Mouse (Mus musculus) C3H10T1/2 (cell line): Measurements from ENCODE around the gene Lcn2. TPM values are rescaled to one million over a fixed set of nuclear protein-coding genes. Genes with fewer than 3 reads are reported as not detected.

ENCODE experiments used
- polyA plus RNA-seq, 2 experiments: library from polyadenylated mRNA; unstranded; fragments of >200 nt; fragmentation: generic; extraction: Trizol; gene quantifications; one replicate each; pipeline ENCODE4 v1.2.1; 2012; ENCODE audit warnings: missing spikeins in 2 of 2

Lcn2 gene
- under 1 TPM in 1 of 2 experiments, not detected in 1; 0.08 TPM for polyA plus RNA-seq

GRCm38 (mm10) chr2:32387706-32388490, at the start of gene Lcn2:
TSS of gene Lcn2 (minus strand) at chr2:32388252.

GRCm38 (mm10) chr2:32395484-32395945, 7.5 kb upstream of the Lcn2 start, which contains the start of gene Ptges2:
TSS of gene Ptges2 (plus strand) at chr2:32395896.

DNA sequence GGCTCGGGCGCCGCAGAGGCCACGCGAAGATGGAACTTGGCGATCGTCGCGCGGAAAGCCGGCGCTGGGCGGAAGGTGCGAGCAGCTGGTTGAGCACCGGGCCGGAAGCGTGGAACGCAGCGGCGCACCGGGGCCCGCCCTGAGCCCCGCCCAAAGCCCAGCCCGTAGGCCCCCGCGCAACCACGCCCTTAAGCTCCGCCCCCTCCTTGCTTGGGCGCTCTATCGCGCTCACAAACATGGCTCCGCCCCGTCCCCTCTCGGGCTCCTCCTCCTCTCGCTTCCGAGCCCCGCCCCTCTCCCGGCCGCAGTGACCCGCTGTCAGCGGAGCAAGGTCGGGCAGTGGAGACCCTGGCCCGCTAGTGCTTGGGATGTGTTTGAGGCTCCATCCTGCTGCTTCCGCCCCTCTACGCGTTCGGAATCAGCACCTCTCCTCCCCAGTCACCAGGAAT, 6.3 kb downstream of the Lcn2 start, which contains the start of gene 1110008P14Rik:
TSS of gene 1110008P14Rik (minus strand) at position 164 of the 449 bp plus-strand sequence.

DNA sequence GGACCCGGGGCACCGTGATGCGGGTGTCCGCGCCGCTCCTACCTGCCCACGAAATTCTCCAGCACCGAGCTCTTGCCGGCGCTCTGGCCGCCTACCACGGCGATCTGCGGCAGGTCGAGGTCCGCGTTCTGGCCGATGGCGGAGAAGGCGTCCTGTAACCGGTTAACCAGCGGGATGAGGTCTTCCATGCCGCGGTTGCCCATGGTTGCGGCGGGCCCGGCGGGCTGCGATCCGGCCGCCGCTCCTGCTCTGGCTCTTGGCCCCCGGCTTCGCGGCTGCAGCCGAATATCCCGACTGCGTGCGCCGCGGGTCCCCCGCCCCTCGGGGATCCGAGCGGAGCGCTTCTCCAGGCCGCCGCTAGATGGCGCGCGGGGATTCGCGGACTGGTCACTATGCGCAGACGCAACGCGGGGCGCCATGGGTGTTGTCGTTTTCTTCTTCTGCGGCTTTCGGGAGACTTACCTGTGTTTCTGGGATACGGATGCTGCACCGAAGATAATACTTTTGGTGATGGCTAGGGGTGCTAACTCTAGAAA, 35.0 kb downstream of the Lcn2 start, which contains the start of gene Dnm1:
TSS of gene Dnm1 (minus strand) at position 332 of the 536 bp plus-strand sequence.

GRCm38 (mm10) chr2:32352151-32353006, 35.7 kb downstream of the Lcn2 start, which contains the start of gene Ciz1:
TSS of gene Ciz1 (plus strand) at chr2:32352327.

Other genes starting within 250 kb of the Lcn2 start
- 10 to 100 TPM in 1 of 2 experiments, 1 to 10 TPM in 1; 8.5 to 44.9 TPM for gene Prrc2b, start 237.2 kb downstream of the Lcn2 start, polyA plus RNA-seq
- gene Pomt1, start 151.7 kb downstream of the Lcn2 start, polyA plus RNA-seq: 10 to 100 TPM in 1 of 2 experiments, 1 to 10 TPM in 1; 7.1 to 30.3 TPM
- 10 to 100 TPM; 18.1 to 28.4 TPM for gene Uck1, start 128.1 kb downstream of the Lcn2 start, polyA plus RNA-seq
- gene Golga2, start 100.9 kb downstream of the Lcn2 start, polyA plus RNA-seq: 10 to 100 TPM; 10.8 to 45.3 TPM
- gene Swi5, start 100.2 kb downstream of the Lcn2 start, polyA plus RNA-seq: 100 to 1,000 TPM; 179 to 326 TPM
- gene Ciz1, start 35.9 kb downstream of the Lcn2 start, polyA plus RNA-seq: 10 to 100 TPM; 26.7 to 61.5 TPM
- gene Dnm1, start 34.9 kb downstream of the Lcn2 start, polyA plus RNA-seq: 100 to 1,000 TPM; 103 to 164 TPM
- gene 1110008P14Rik, start 6.3 kb downstream of the Lcn2 start, polyA plus RNA-seq: 100 to 1,000 TPM in 1 of 2 experiments, 10 to 100 TPM in 1; 91.3 to 245 TPM
- 10 to 100 TPM; 16.4 to 39.5 TPM for gene Ptges2, start 7.6 kb upstream of the Lcn2 start, polyA plus RNA-seq
- 1 to 10 TPM; 1.1 to 4.0 TPM for gene Naif1, start 62.2 kb upstream of the Lcn2 start, polyA plus RNA-seq
- gene Slc25a25, start 63.2 kb upstream of the Lcn2 start, polyA plus RNA-seq: 1 to 10 TPM; 3.3 to 3.4 TPM
- 10 to 100 TPM in 1 of 2 experiments, 1 to 10 TPM in 1; 1.3 to 21.5 TPM for gene Fam102a, start 147.1 kb upstream of the Lcn2 start, polyA plus RNA-seq
- 10 to 100 TPM; 67.1 to 95.0 TPM for gene Dpm2, start 182.6 kb upstream of the Lcn2 start, polyA plus RNA-seq
- gene Pip5kl1, start 186.5 kb upstream of the Lcn2 start, polyA plus RNA-seq: under 1 TPM in 1 of 2 experiments, not detected in 1; 0.11 TPM
- under 1 TPM; 0.04 to 0.06 TPM for gene 9430097D07Rik, start 187.4 kb upstream of the Lcn2 start, polyA plus RNA-seq
- 10 to 100 TPM; 23.5 to 26.1 TPM for gene St6galnac4, start 198.8 kb upstream of the Lcn2 start, polyA plus RNA-seq
- gene St6galnac6, start 211.5 kb upstream of the Lcn2 start, polyA plus RNA-seq: 10 to 100 TPM; 34.3 to 60.3 TPM
- 100 to 1,000 TPM in 1 of 2 experiments, 10 to 100 TPM in 1; 96.3 to 173 TPM for gene Ak1, start 233.5 kb upstream of the Lcn2 start, polyA plus RNA-seq